Mouse (Mus musculus): Measurements from ENCODE around the gene Plxdc1. TPM values are rescaled to one million over a fixed set of nuclear protein-coding genes. Genes with fewer than 3 reads are reported as not detected.

Plxdc1 gene
- polyA plus RNA-seq, 1 experiment from 2014 or later, result 0.49 TPM

DNA sequence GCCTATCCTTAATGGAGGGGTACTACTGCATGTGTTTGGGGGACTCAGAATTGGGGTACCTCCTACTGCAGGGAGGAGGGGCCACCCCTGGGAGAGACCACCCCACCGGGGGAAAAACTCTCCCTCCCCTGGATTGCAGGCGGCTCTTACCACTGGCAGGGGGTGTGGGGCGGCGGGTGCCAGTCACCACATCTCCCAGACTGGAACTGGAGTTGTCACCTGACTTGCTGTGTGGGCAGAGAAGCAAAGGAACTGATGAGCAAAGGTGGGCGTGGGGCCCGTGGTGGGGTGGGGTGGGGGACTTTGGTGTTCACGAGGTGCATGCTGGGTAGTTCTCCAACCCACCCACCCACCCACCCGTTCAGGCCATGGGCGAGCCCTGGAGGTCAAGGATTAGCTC lies 25.5 kb upstream of the Plxdc1 start:
- H3K27me3 ChIP-seq (replicated peaks), result no peaks in the 10 kb centered on the region
- H3K4me3 ChIP-seq (replicated peaks), result no peak overlapping the region
- no peak overlapping the region for H3K9ac ChIP-seq
- H3K4me1 ChIP-seq (replicated peaks), result 0 out of 2 replicates have a peak, but pooled peaks cover 2% of the 10 kb centered on the region
- whole genome bisulfite sequencing, result 73% methylated on average over 9 of the region's 9 CpGs
- H3K9me3 ChIP-seq, result no peaks in the 10 kb centered on the region
- 0 out of 2 replicates have a peak, but pooled peaks cover 3% of the 10 kb centered on the region for H3K36me3 ChIP-seq
- no peak overlapping the region for H3K27ac ChIP-seq
- no peak overlapping the region for H3K4me2 ChIP-seq (replicated peaks)
- ATAC-seq, result no peak

DNA sequence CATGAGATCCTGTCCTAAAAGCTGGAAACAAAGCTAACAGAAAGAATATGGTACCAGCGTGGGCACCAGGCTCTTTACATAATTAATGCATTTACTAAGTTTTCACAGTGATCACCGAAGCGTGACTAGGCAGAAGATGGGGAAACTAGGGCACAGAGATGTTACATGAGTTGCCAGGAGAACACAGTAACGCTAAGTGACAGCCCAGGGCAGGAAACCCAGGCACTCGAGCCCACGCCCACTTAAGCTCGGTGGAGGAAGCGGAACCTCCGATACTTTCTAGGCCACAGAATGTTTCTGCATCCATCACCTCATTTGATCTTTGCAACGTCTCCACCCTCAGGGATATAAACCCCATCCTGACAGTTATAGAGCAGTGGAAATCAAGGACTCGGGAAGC lies 21.8 kb upstream of the Plxdc1 start:
- WGBS, result 78% methylated on average over 11 of the region's 11 CpGs
- Histone ChIP-seq H3K27me3 (replicated peaks) (no peaks in the 10 kb centered on the region), H3K4me2 (replicated peaks) (no peak overlapping the region), H3K36me3 (no peaks in the 10 kb centered on the region; the same call in 1 of the 2 replicates), H3K9me3 (no peaks in the 10 kb centered on the region; the same call in 1 of the 2 replicates), H3K27ac (no peak overlapping the region), H3K4me1 (replicated peaks) (peaks cover 8% of the 10 kb centered on the region; the same call in 1 of the 2 replicates), H3K4me3 (replicated peaks) (no peak overlapping the region), H3K9ac (no peak overlapping the region)
- ATAC-seq, result no peak

GRCm38 (mm10) chr11:98005686-98006085 lies 19.4 kb upstream of the Plxdc1 start:
- ATAC-seq, result no peak
- H3K36me3 ChIP-seq, result no peaks in the 10 kb centered on the region; the same call in 1 of the 2 replicates
- H3K9me3 ChIP-seq, result no peaks in the 10 kb centered on the region; the same call in 1 of the 2 replicates
- no peak overlapping the region for H3K27ac ChIP-seq
- no peak overlapping the region for H3K4me2 ChIP-seq (replicated peaks)
- H3K4me1 ChIP-seq (replicated peaks), result peaks cover 12% of the 10 kb centered on the region; the same call in 1 of the 2 replicates
- no peak overlapping the region for H3K4me3 ChIP-seq (replicated peaks)
- WGBS, result 81% methylated on average over 10 of the region's 10 CpGs
- H3K27me3 ChIP-seq (replicated peaks), result peaks cover 7% of the 10 kb centered on the region
- H3K9ac ChIP-seq, result no peak overlapping the region

GRCm38 (mm10) chr11:98005076-98005475 lies 18.8 kb upstream of the Plxdc1 start:
- no peak overlapping the region for H3K4me3 ChIP-seq (replicated peaks)
- peak overlapping the region; percentile 33; the same call in 1 of the 2 replicates for H3K4me2 ChIP-seq (replicated peaks)
- no peaks in the 10 kb centered on the region; the same call in 1 of the 2 replicates for H3K36me3 ChIP-seq
- H3K27me3 ChIP-seq (replicated peaks), result peaks cover 7% of the 10 kb centered on the region
- no peak overlapping the region for H3K9ac ChIP-seq
- H3K4me1 ChIP-seq (replicated peaks), result peaks cover 12% of the 10 kb centered on the region; the same call in 1 of the 2 replicates
- WGBS, result 48% methylated on average over 13 of the region's 13 CpGs
- H3K27ac ChIP-seq, result no peak overlapping the region
- no peaks in the 10 kb centered on the region; the same call in 1 of the 2 replicates for H3K9me3 ChIP-seq
- peak; percentile 69 for ATAC-seq

- H3K4me2 ChIP-seq (replicated peaks), result no peak overlapping the region
- peaks cover 12% of the 10 kb centered on the region; the same call in 1 of the 2 replicates for H3K4me1 ChIP-seq (replicated peaks)
- H3K4me3 ChIP-seq (replicated peaks), result no peak overlapping the region
- no peaks in the 10 kb centered on the region; the same call in 1 of the 2 replicates for H3K36me3 ChIP-seq
- no peak overlapping the region for H3K27ac ChIP-seq
- WGBS, result 54% methylated on average over 8 of the region's 8 CpGs
- H3K9me3 ChIP-seq, result no peaks in the 10 kb centered on the region; the same call in 1 of the 2 replicates
- no peak for ATAC-seq
- H3K27me3 ChIP-seq (replicated peaks), result peaks cover 7% of the 10 kb centered on the region
- no peak overlapping the region for H3K9ac ChIP-seq
Measured at GRCm38 (mm10) chr11:98004161-98004560, 17.9 kb upstream of the Plxdc1 start.

DNA sequence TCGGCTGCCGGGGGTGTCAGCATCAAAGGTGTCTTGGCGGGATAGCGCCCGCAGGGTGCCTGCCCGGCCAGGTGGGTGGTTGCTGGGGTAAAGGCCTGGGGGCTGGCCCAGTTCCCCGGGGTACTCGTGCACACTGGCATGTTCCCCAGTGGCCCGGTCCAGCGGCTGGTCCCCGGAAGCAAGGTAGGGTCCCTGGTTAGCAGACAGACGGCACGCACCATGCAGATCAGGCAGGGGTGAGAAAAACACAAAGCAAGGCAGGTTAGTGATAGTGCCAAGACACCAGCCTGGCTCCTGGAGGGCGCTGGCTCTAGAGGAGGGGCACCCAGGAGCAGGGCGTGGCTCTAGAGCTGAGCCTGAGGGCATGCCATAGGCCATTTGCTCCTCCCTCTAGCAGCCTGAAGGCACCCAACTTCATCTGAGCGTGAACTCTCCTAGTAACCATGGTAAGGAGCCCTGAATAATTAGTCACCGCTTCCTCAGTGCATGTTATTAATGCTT lies 17.0 kb upstream of the Plxdc1 start:
- H3K9ac ChIP-seq, result no peak overlapping the region
- peak overlapping the region; percentile 48 for H3K4me2 ChIP-seq (replicated peaks)
- peak; percentile 52; the same call in 1 of the 2 replicates for ATAC-seq
- peaks cover 12% of the 10 kb centered on the region; the same call in 1 of the 2 replicates for H3K4me1 ChIP-seq (replicated peaks)
- H3K9me3 ChIP-seq, result no peaks in the 10 kb centered on the region; the same call in 1 of the 2 replicates
- 45% methylated on average over 17 of the region's 17 CpGs for WGBS
- H3K4me3 ChIP-seq (replicated peaks), result peak overlapping the region; percentile 19; the same call in 1 of the 2 replicates
- H3K36me3 ChIP-seq, result no peaks in the 10 kb centered on the region; the same call in 1 of the 2 replicates
- peaks cover 7% of the 10 kb centered on the region for H3K27me3 ChIP-seq (replicated peaks)
- H3K27ac ChIP-seq, result no peak overlapping the region

GRCm38 (mm10) chr11:98002627-98003026 lies 16.4 kb upstream of the Plxdc1 start:
- H3K27me3 ChIP-seq (replicated peaks), result peaks cover 7% of the 10 kb centered on the region
- H3K4me3 ChIP-seq (replicated peaks), result peak overlapping the region; percentile 19
- H3K4me2 ChIP-seq (replicated peaks), result peak overlapping the region; percentile 48
- ATAC-seq, result no peak
- H3K36me3 ChIP-seq, result no peaks in the 10 kb centered on the region; the same call in 1 of the 2 replicates
- 23% methylated on average over 12 of the region's 12 CpGs for WGBS
- peaks cover 12% of the 10 kb centered on the region; the same call in 1 of the 2 replicates for H3K4me1 ChIP-seq (replicated peaks)
- no peak overlapping the region for H3K27ac ChIP-seq
- H3K9me3 ChIP-seq, result no peaks in the 10 kb centered on the region; the same call in 1 of the 2 replicates
- H3K9ac ChIP-seq, result no peak overlapping the region

DNA sequence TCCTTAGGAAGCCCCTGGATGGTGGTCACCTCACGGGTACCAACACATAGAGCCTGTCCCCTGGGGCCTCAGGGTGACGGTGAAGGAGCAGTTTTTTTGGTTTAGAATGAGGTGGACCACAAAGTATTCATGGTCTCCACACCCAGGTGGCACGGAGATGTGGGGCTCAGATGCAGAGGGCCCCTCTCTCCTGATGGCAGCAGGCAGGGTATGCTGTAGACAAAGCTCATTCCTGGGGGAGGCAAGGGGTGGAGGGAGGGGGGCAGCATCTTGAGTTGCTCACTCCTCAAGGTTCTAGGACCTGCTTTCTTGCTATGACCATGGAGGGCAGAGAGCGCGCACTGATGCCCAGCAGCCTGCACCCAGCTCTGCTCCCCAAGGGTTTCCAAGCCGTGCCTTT lies 15.7 kb upstream of the Plxdc1 start:
- Histone ChIP-seq H3K4me3 (replicated peaks) (no peak overlapping the region), H3K4me2 (replicated peaks) (no peak overlapping the region), H3K27ac (no peak overlapping the region), H3K27me3 (replicated peaks) (peaks cover 7% of the 10 kb centered on the region), H3K36me3 (no peaks in the 10 kb centered on the region; the same call in 1 of the 2 replicates), H3K9me3 (no peaks in the 10 kb centered on the region; the same call in 1 of the 2 replicates), H3K9ac (no peak overlapping the region), H3K4me1 (replicated peaks) (peaks cover 12% of the 10 kb centered on the region; the same call in 1 of the 2 replicates)
- no peak for ATAC-seq
- 69% methylated on average over 6 of the region's 6 CpGs for WGBS

- Histone ChIP-seq H3K36me3 (no peaks in the 10 kb centered on the region; the same call in 1 of the 2 replicates), H3K4me3 (replicated peaks) (no peak overlapping the region), H3K9me3 (no peaks in the 10 kb centered on the region; the same call in 1 of the 2 replicates), H3K9ac (no peak overlapping the region), H3K4me1 (replicated peaks) (peaks cover 12% of the 10 kb centered on the region; the same call in 1 of the 2 replicates), H3K27me3 (replicated peaks) (peaks cover 7% of the 10 kb centered on the region), H3K4me2 (replicated peaks) (no peak overlapping the region), H3K27ac (no peak overlapping the region)
- no peak for ATAC-seq
- 37% methylated on average over 11 of the region's 11 CpGs for whole genome bisulfite sequencing
Measured at GRCm38 (mm10) chr11:98001351-98001824, 15.1 kb upstream of the Plxdc1 start.

- 19% methylated on average over 7 of the region's 7 CpGs for WGBS
- Histone ChIP-seq H3K9me3 (no peaks in the 10 kb centered on the region; the same call in 1 of the 2 replicates), H3K9ac (no peak overlapping the region), H3K4me3 (replicated peaks) (no peak overlapping the region), H3K4me1 (replicated peaks) (peaks cover 12% of the 10 kb centered on the region; the same call in 1 of the 2 replicates), H3K27me3 (replicated peaks) (peaks cover 7% of the 10 kb centered on the region), H3K27ac (no peak overlapping the region), H3K4me2 (replicated peaks) (no peak overlapping the region), H3K36me3 (no peaks in the 10 kb centered on the region; the same call in 1 of the 2 replicates)
- ATAC-seq, result no peak
Measured at GRCm38 (mm10) chr11:98000378-98001140, 14.3 kb upstream of the Plxdc1 start.

GRCm38 (mm10) chr11:97999748-98000147 lies 13.5 kb upstream of the Plxdc1 start:
- 64% methylated on average over 5 of the region's 5 CpGs for WGBS
- Histone ChIP-seq H3K27me3 (replicated peaks) (peaks cover 7% of the 10 kb centered on the region), H3K9ac (no peak overlapping the region), H3K4me3 (replicated peaks) (no peak overlapping the region), H3K4me1 (replicated peaks) (peaks cover 18% of the 10 kb centered on the region; the same call in 1 of the 2 replicates), H3K36me3 (no peaks in the 10 kb centered on the region; the same call in 1 of the 2 replicates), H3K9me3 (no peaks in the 10 kb centered on the region; the same call in 1 of the 2 replicates), H3K4me2 (replicated peaks) (no peak overlapping the region), H3K27ac (no peak overlapping the region)
- ATAC-seq, result no peak

All from intestine, embryonic 15.5 days (tissue).